Mouse (Mus musculus): ENCODE measurements around the gene Mri1. TPM values are rescaled to one million over a fixed set of nuclear protein-coding genes. Genes with fewer than 3 reads are reported as not detected.

Mri1 gene
- polyA plus RNA-seq, 1 experiment from 2014 or later, result 45.4 TPM

DNA sequence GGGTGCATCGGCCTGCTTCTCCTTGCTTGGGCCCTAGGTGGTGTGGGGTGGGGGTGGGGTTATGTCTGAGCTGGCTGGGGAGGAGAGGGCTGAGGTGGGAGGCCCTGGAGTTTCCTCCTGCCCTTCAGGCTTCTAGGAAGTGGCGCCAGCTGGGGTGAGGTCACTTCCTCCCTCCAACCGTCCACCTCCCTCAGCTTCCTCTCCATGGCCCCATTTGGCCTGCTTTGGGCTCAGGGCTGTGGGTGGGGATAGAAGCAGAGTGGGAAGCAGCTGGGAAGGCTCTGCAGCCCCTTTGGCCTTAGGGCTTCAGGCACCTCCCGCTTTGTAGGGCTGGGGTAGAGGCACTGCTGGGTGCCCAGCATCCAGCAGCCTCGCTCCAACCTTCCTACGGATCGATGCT is 49.3 kb downstream of the Mri1 start:
- peak overlapping the region; percentile 64 to 79 for H3K27ac ChIP-seq (replicated peaks in 1 of 2; ENCODE audit: control insufficient read depth in 1 of 2, insufficient read depth in 1 of 2, low read depth in 2 of 2, low read length in 2 of 2)
- H3K4me3 ChIP-seq (ENCODE audit: control insufficient read depth in 1 of 2, insufficient read depth in 1 of 2, low read depth in 1 of 2, low read length in 2 of 2), result no peak overlapping the region
- H3K9ac ChIP-seq (ENCODE audit: low read length), result peak overlapping the region; percentile 56
- peaks cover 8 to 31% of the 10 kb centered on the region in 2 experiments; a peak in 3 of 4 replicates for H3K4me1 ChIP-seq (ENCODE audit: control insufficient read depth in 2 of 2, insufficient read depth in 2 of 2, low read length in 2 of 2)
- no peaks in the 10 kb centered on the region for H3K27me3 ChIP-seq (ENCODE audit: control insufficient read depth, insufficient read depth, low read length)
- 55% methylated on average over 7 of the region's 7 CpGs for WGBS
- no peaks in the 10 kb centered on the region for H3K9me3 ChIP-seq (ENCODE audit: control insufficient read depth, low read length)
- 0 out of 2 replicates have a peak, but pooled peaks have one; percentile 26 for ATAC-seq (ENCODE audit: insufficient number of reproducible peaks, insufficient read depth, low FRiP score, low read depth)
- peak overlapping the region; percentile 23 for H3K4me2 ChIP-seq (ENCODE audit: low read length)
- peaks cover 73% of the 10 kb centered on the region for H3K36me3 ChIP-seq (ENCODE audit: control insufficient read depth, insufficient read depth, low read length)

- Histone ChIP-seq H3K27ac (replicated peaks in 1 of 2; ENCODE audit: control insufficient read depth in 1 of 2, insufficient read depth in 1 of 2, low read depth in 2 of 2, low read length in 2 of 2) (no peak overlapping the region), H3K9me3 (ENCODE audit: control insufficient read depth, low read length) (no peaks in the 10 kb centered on the region), H3K4me1 (ENCODE audit: control insufficient read depth in 2 of 2, insufficient read depth in 2 of 2, low read length in 2 of 2) (peaks cover 15 to 43% of the 10 kb centered on the region in 2 experiments), H3K36me3 (ENCODE audit: control insufficient read depth, insufficient read depth, low read length) (peaks cover 69% of the 10 kb centered on the region), H3K4me2 (ENCODE audit: low read length) (no peak overlapping the region), H3K4me3 (ENCODE audit: control insufficient read depth in 1 of 2, insufficient read depth in 1 of 2, low read depth in 1 of 2, low read length in 2 of 2) (no peak overlapping the region), H3K9ac (ENCODE audit: low read length) (no peak overlapping the region), H3K27me3 (ENCODE audit: control insufficient read depth, insufficient read depth, low read length) (no peaks in the 10 kb centered on the region)
- WGBS, result 92% methylated on average over 3 of the region's 3 CpGs
- ATAC-seq (ENCODE audit: insufficient number of reproducible peaks, insufficient read depth, low FRiP score, low read depth), result no peak
Observed at GRCm38 (mm10) chr8:84206666-84207065, 50.5 kb downstream of the Mri1 start.

DNA sequence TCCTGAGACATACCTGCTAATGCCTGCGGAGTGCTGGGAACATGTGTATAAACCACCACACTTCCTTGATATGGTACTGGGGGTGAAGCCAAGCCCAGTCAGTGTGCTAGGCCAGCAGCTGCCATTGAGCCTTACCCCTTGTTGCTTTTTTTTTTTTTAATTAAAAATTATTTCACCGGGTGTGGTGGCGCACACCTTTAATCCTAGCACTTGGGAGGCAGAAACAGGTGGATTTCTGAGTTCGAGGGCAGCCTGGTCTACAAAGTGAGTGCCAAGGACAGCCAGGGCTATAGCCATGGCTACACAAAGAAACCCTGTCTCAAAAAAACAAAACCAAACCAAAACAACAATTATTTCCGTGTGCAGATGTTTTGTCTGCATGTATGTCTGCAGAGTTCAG is 52.1 kb downstream of the Mri1 start:
- Histone ChIP-seq H3K27me3 (ENCODE audit: control insufficient read depth, insufficient read depth, low read length) (no peaks in the 10 kb centered on the region), H3K27ac (replicated peaks in 1 of 2; ENCODE audit: control insufficient read depth in 1 of 2, insufficient read depth in 1 of 2, low read depth in 2 of 2, low read length in 2 of 2) (no peak overlapping the region), H3K9ac (ENCODE audit: low read length) (no peak overlapping the region), H3K4me2 (ENCODE audit: low read length) (0 out of 2 replicates have a peak overlapping the region, but pooled peaks have one; percentile 4), H3K4me1 (ENCODE audit: control insufficient read depth in 2 of 2, insufficient read depth in 2 of 2, low read length in 2 of 2) (peaks cover 19 to 36% of the 10 kb centered on the region in 2 experiments), H3K9me3 (ENCODE audit: control insufficient read depth, low read length) (no peaks in the 10 kb centered on the region), H3K36me3 (ENCODE audit: control insufficient read depth, insufficient read depth, low read length) (peaks cover 54% of the 10 kb centered on the region), H3K4me3 (ENCODE audit: control insufficient read depth in 1 of 2, insufficient read depth in 1 of 2, low read depth in 1 of 2, low read length in 2 of 2) (no peak overlapping the region)
- WGBS, result 92% methylated on average over 5 of the region's 5 CpGs
- ATAC-seq (ENCODE audit: insufficient number of reproducible peaks, insufficient read depth, low FRiP score, low read depth), result no peak

DNA sequence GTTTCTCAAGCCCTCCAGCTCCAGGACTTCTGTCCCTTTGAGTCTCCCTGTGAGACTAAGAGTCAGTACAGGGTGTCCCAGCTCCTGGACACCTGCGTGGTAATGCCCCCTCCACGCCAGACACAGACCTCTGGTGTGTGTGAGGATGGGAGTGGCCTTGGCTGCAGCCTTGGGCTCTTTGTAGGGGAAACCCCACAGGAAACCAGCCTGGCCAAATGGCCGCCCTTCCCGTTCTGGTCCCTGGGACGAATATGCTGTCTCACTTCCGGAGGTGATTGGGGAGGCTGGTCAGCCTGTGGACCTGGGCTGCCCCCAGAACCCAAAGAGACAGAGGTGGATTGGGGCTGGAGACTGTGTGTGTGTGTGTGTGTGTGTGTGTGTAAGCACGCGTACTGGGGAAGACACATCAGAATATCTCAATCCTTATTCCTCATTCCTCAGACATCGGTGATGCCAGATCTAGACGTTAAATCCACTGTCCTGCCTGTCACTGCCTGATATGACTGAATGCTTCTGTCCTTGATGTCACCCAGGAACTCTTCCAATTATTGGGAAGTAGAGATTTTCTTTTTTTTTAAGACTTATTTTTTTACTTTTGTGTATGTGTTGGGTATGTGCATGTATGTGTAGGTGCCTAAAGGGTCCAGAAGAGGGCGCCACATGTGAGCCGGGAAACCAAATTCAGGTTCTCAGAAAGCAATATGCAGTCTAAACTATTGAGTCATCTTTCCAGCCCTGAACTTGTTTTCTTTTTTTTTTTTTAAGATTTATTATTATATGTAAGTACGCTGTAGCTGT is 53.0 kb downstream of the Mri1 start:
- WGBS, result 41% methylated on average over 13 of the region's 13 CpGs
- no peaks in the 10 kb centered on the region for H3K9me3 ChIP-seq (ENCODE audit: control insufficient read depth, low read length)
- H3K36me3 ChIP-seq (ENCODE audit: control insufficient read depth, insufficient read depth, low read length), result peaks cover 45% of the 10 kb centered on the region
- H3K27me3 ChIP-seq (ENCODE audit: control insufficient read depth, insufficient read depth, low read length), result no peaks in the 10 kb centered on the region
- peak overlapping the region; percentile 91 for H3K4me2 ChIP-seq (ENCODE audit: low read length)
- peak overlapping the region; percentile 95 for H3K9ac ChIP-seq (ENCODE audit: low read length)
- peak overlapping the region; percentile 98 to 99 for H3K27ac ChIP-seq (replicated peaks in 1 of 2; ENCODE audit: control insufficient read depth in 1 of 2, insufficient read depth in 1 of 2, low read depth in 2 of 2, low read length in 2 of 2)
- H3K4me3 ChIP-seq (ENCODE audit: control insufficient read depth in 1 of 2, insufficient read depth in 1 of 2, low read depth in 1 of 2, low read length in 2 of 2), result peak overlapping the region; percentile 64 to 83
- peak; percentile 10; the same call in 1 of the 2 replicates for ATAC-seq (ENCODE audit: insufficient number of reproducible peaks, insufficient read depth, low FRiP score, low read depth)
- H3K4me1 ChIP-seq (ENCODE audit: control insufficient read depth in 2 of 2, insufficient read depth in 2 of 2, low read length in 2 of 2), result peaks cover 25 to 45% of the 10 kb centered on the region in 2 experiments

DNA sequence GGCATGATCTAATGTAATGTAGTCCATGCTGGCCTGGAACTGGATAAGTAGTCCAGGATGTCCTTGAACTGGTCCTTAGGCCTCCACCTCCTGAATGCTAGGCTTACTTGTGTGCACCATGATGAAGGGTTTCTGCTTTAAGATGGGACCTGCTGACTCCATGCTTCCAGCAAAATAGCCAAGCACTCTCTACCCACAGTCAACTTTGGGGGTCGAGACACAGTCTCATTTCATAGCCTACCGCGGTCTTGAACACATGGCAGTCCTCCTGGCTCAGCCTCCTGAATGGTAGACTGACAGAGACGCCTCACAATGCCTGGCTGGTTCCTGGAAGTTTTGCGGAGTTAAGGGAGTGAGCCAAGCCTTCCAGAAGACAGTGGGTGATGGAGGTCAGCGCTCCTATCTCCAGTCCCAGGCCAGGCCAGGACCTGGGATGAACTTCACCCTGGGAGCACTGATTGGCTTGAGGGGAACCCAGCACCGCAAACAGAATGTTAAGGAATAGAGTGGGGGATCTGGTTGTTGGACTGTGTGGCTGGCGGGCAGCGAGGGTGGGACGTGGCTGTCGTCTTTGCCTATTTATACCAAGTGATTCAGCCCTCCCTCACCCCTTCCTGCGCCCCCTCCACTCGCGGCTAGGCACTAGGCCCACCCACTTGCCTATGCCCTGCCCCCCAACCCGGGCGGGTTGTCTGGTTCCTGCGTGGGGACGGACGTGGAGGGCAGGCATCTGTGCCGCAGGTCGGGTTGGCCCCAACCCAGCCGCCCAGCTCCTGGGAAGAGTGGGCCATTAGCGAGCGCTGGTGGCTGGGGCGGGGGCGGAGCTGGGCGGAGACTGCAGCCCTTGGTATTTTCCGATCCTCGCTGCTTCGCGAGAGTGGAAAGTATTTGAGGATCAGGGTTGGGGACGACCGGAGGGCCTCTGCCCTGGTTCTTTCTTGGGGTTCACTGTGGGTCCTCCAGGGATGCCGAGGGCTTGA is 53.9 kb downstream of the Mri1 start:
- Histone ChIP-seq H3K27me3 (ENCODE audit: control insufficient read depth, insufficient read depth, low read length) (no peaks in the 10 kb centered on the region), H3K27ac (replicated peaks in 1 of 2; ENCODE audit: control insufficient read depth in 1 of 2, insufficient read depth in 1 of 2, low read depth in 2 of 2, low read length in 2 of 2) (peak overlapping the region; percentile 98 to 99), H3K9ac (ENCODE audit: low read length) (peak overlapping the region; percentile 95), H3K4me1 (ENCODE audit: control insufficient read depth in 2 of 2, insufficient read depth in 2 of 2, low read length in 2 of 2) (peaks cover 33 to 54% of the 10 kb centered on the region in 2 experiments), H3K4me3 (ENCODE audit: control insufficient read depth in 1 of 2, insufficient read depth in 1 of 2, low read depth in 1 of 2, low read length in 2 of 2) (peak overlapping the region; percentile 64 to 83), H3K36me3 (ENCODE audit: control insufficient read depth, insufficient read depth, low read length) (peaks cover 36% of the 10 kb centered on the region), H3K9me3 (ENCODE audit: control insufficient read depth, low read length) (no peaks in the 10 kb centered on the region), H3K4me2 (ENCODE audit: low read length) (peak overlapping the region; percentile 91)
- ATAC-seq (ENCODE audit: insufficient number of reproducible peaks, insufficient read depth, low FRiP score, low read depth), result peak; percentile 62
- 4% methylated on average over 34 of the region's 34 CpGs for WGBS

GRCm38 (mm10) chr8:84202466-84202865 is 54.7 kb downstream of the Mri1 start:
- 65% methylated on average over 9 of the region's 9 CpGs for WGBS
- H3K36me3 ChIP-seq (ENCODE audit: control insufficient read depth, insufficient read depth, low read length), result peaks cover 32% of the 10 kb centered on the region
- H3K9ac ChIP-seq (ENCODE audit: low read length), result peak overlapping the region; percentile 95
- peak overlapping the region; percentile 64 to 83 for H3K4me3 ChIP-seq (ENCODE audit: control insufficient read depth in 1 of 2, insufficient read depth in 1 of 2, low read depth in 1 of 2, low read length in 2 of 2)
- ATAC-seq (ENCODE audit: insufficient number of reproducible peaks, insufficient read depth, low FRiP score, low read depth), result no peak
- H3K4me1 ChIP-seq (ENCODE audit: control insufficient read depth in 2 of 2, insufficient read depth in 2 of 2, low read length in 2 of 2), result peaks cover 39 to 55% of the 10 kb centered on the region in 2 experiments
- peak overlapping the region; percentile 98 to 99 for H3K27ac ChIP-seq (replicated peaks in 1 of 2; ENCODE audit: control insufficient read depth in 1 of 2, insufficient read depth in 1 of 2, low read depth in 2 of 2, low read length in 2 of 2)
- no peaks in the 10 kb centered on the region for H3K9me3 ChIP-seq (ENCODE audit: control insufficient read depth, low read length)
- H3K4me2 ChIP-seq (ENCODE audit: low read length), result peak overlapping the region; percentile 91
- no peaks in the 10 kb centered on the region for H3K27me3 ChIP-seq (ENCODE audit: control insufficient read depth, insufficient read depth, low read length)

DNA sequence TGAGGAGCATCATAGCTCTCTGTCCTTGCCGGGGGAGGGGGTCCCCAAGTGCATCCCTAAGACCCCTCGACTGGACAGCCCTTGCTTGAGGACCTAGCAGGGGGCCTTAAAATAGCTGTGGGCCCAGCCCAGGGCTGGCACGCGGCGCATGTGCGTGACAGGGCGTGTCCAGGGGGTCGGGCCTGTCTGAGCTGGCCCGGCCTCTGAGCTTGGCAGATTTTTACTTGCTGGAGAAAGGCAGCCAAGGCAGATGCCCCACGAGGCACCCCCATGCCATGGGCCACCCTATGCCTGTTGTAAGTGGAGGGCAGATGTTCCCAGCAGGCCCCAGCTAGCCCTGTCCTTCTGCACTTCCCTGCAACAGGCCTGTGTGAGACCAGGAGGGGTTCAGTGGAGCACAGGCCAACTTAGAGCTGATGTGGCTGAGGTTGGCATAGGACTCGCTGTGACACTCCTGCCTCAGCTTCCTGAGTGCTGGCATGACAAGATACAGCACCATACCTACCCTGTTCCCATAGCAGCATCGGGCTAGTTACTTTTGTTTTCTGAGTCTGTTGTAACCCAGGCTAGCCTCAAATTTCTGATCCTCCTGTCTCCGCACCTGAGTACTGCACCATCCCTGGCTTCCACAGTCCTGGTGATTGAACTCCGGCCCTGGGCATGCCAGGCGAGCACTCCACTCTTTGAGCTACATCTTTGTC is 55.4 kb downstream of the Mri1 start:
- Histone ChIP-seq H3K4me3 (ENCODE audit: control insufficient read depth in 1 of 2, insufficient read depth in 1 of 2, low read depth in 1 of 2, low read length in 2 of 2) (peak overlapping the region; percentile 64 to 83), H3K9me3 (ENCODE audit: control insufficient read depth, low read length) (no peaks in the 10 kb centered on the region), H3K4me2 (ENCODE audit: low read length) (peak overlapping the region; percentile 91), H3K9ac (ENCODE audit: low read length) (peak overlapping the region; percentile 95), H3K36me3 (ENCODE audit: control insufficient read depth, insufficient read depth, low read length) (peaks cover 28% of the 10 kb centered on the region), H3K27me3 (ENCODE audit: control insufficient read depth, insufficient read depth, low read length) (no peaks in the 10 kb centered on the region), H3K4me1 (ENCODE audit: control insufficient read depth in 2 of 2, insufficient read depth in 2 of 2, low read length in 2 of 2) (peaks cover 41 to 55% of the 10 kb centered on the region in 2 experiments), H3K27ac (replicated peaks in 1 of 2; ENCODE audit: control insufficient read depth in 1 of 2, insufficient read depth in 1 of 2, low read depth in 2 of 2, low read length in 2 of 2) (peak overlapping the region; percentile 98 to 99)
- peak; percentile 5; the same call in 1 of the 2 replicates for ATAC-seq (ENCODE audit: insufficient number of reproducible peaks, insufficient read depth, low FRiP score, low read depth)
- 29% methylated on average over 15 of the region's 15 CpGs for WGBS

All from heart, embryonic 14.5 days (tissue).